Mouse (Mus musculus): ENCODE data around the gene Gramd4. TPM values are rescaled to one million over a fixed set of nuclear protein-coding genes. Genes with fewer than 3 reads are reported as not detected.

Gene Gramd4
- polyA plus RNA-seq, 1 experiment from 2014 or later = 14.9 TPM

DNA sequence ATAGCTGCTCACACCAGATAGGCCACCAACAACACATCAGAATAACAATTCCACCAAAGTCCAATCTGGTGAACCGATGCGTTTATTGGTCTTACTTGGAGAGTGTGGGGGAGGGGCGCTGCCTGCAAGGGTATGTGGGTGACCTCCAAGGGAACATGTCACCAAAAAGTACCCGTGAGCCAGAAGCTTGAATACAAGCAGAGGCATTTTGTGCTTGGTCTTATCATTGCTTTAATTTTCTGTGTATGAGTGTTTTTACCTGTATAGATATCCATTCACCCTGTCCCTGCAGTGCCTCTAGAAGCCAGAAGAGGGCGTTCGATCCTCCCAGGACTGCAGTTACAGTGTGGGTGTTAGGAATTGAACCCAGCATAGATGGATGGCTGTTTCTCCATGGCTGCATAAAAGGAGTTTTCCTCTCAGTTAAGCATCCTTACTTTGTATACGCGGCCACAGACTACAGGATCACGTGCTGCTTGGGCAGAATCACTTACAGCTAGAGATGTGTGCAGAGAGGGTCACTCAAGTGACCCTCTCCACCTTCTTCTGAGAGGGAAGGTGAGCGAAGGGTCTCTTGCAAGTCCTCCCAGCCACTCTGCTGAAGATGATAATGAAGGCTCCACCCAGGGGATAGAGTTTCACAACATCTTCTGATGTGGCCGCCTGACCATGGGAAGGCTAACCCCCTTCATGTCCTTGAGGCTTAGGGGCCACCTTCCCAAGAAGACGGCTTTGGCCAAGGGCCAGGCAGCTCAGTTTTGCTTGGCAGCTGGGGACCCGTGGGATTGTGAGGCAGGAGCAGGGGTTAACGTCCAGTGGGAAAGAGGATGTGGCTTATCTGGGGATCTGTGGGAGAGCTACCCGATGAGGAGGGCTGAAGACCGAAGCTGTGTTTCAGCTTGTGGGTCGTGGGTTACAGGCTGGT lies 28.1 kb downstream of the Gramd4 start:
- 0 out of 2 replicates have a peak, but pooled peaks have one; percentile 7 for ATAC-seq (ENCODE audit: low FRiP score, low TSS enrichment)
- no peak overlapping the region for H3K4me3 ChIP-seq (ENCODE audit: low read length)
- H3K4me1 ChIP-seq (ENCODE audit: insufficient read depth, low read length) = peaks cover 96% of the 10 kb centered on the region
- no peaks in the 10 kb centered on the region for H3K27me3 ChIP-seq (ENCODE audit: insufficient read depth, low read length)
- H3K9me3 ChIP-seq (ENCODE audit: low read length) = no peaks in the 10 kb centered on the region
- H3K36me3 ChIP-seq (ENCODE audit: insufficient read depth, low read length) = no peaks in the 10 kb centered on the region
- peak overlapping the region; percentile 89 for H3K27ac ChIP-seq (ENCODE audit: low read length)
- H3K4me2 ChIP-seq (replicated peaks; ENCODE audit: low read depth, low read length) = peak overlapping the region; percentile 24; the same call in 1 of the 2 replicates
- H3K9ac ChIP-seq (replicated peaks; ENCODE audit: low read length) = 0 out of 2 replicates have a peak overlapping the region, but pooled peaks have one; percentile 34
- 11% methylated on average over 17 of the region's 17 CpGs for WGBS

DNA sequence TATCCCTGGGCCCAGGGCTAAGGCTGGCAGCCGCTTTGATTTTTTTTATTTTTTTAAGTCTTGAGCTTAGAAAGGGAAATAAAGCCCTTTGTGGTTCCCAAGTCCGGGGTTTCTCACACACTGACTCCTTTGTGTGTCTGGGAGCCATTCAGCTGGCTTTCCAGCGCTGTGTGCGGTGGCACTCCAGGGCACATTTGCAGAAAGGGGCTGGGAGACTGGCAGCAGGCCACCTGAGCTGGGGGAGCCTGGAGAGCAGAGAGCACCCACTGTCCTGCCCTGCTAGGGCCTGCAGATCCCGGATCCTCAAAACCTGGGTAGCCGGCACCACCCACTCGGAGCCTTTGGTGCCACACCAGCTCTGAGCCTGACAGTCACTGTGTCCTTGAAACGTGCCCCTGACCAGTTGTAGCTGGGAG lies 28.8 kb downstream of the Gramd4 start:
- Histone ChIP-seq H3K4me3 (ENCODE audit: low read length) (no peak overlapping the region), H3K4me1 (ENCODE audit: insufficient read depth, low read length) (peaks cover 99% of the 10 kb centered on the region), H3K36me3 (ENCODE audit: insufficient read depth, low read length) (no peaks in the 10 kb centered on the region), H3K4me2 (replicated peaks; ENCODE audit: low read depth, low read length) (peak overlapping the region; percentile 24; the same call in 1 of the 2 replicates), H3K9ac (replicated peaks; ENCODE audit: low read length) (peak overlapping the region; percentile 34), H3K27me3 (ENCODE audit: insufficient read depth, low read length) (no peaks in the 10 kb centered on the region), H3K9me3 (ENCODE audit: low read length) (no peaks in the 10 kb centered on the region), H3K27ac (ENCODE audit: low read length) (peak overlapping the region; percentile 89)
- 51% methylated on average over 8 of the region's 8 CpGs for WGBS
- no peak for ATAC-seq (ENCODE audit: low FRiP score, low TSS enrichment)

GRCm38 (mm10) chr15:86087591-86088149 lies 30.2 kb downstream of the Gramd4 start:
- no peaks in the 10 kb centered on the region for H3K27me3 ChIP-seq (ENCODE audit: insufficient read depth, low read length)
- 0 out of 2 replicates have a peak, but pooled peaks cover 2% of the 10 kb centered on the region for H3K36me3 ChIP-seq (ENCODE audit: insufficient read depth, low read length)
- H3K27ac ChIP-seq (ENCODE audit: low read length) = no peak overlapping the region
- H3K9ac ChIP-seq (replicated peaks; ENCODE audit: low read length) = no peak overlapping the region
- WGBS = 56% methylated on average over 14 of the region's 14 CpGs
- no peaks in the 10 kb centered on the region for H3K9me3 ChIP-seq (ENCODE audit: low read length)
- ATAC-seq (ENCODE audit: low FRiP score, low TSS enrichment) = no peak
- peaks cover 98% of the 10 kb centered on the region for H3K4me1 ChIP-seq (ENCODE audit: insufficient read depth, low read length)
- no peak overlapping the region for H3K4me2 ChIP-seq (replicated peaks; ENCODE audit: low read depth, low read length)
- no peak overlapping the region for H3K4me3 ChIP-seq (ENCODE audit: low read length)

DNA sequence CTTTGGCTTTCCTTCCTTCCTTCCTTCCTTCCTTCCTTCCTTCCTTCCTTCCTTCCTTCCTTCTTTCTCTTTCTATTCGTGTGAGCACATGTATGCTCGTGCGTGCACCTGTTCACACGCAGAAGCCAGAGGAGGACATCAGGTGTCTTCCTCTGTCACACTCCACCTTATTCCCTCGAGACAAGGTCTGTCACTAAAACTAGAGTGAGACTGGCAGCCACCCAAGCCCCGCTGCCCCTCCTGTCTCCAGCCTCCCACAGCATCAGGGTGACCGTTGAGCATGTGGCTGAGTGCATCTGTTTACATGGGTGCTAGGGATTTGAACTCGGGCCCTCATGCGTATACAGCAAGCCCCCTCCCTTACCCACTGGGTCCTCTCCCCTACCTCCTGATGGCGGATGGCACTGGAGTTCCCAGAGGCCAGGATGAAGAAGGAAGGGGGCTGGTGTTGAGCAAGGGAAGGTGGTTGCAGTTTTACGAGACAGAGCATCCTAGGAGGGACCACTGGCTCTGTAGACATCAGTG lies 30.8 kb downstream of the Gramd4 start:
- no peak for ATAC-seq (ENCODE audit: low FRiP score, low TSS enrichment)
- 0 out of 2 replicates have a peak, but pooled peaks cover 2% of the 10 kb centered on the region for H3K36me3 ChIP-seq (ENCODE audit: insufficient read depth, low read length)
- H3K4me3 ChIP-seq (ENCODE audit: low read length) = no peak overlapping the region
- no peak overlapping the region for H3K27ac ChIP-seq (ENCODE audit: low read length)
- H3K4me1 ChIP-seq (ENCODE audit: insufficient read depth, low read length) = peaks cover 93% of the 10 kb centered on the region
- no peaks in the 10 kb centered on the region for H3K27me3 ChIP-seq (ENCODE audit: insufficient read depth, low read length)
- H3K9ac ChIP-seq (replicated peaks; ENCODE audit: low read length) = no peak overlapping the region
- WGBS = 80% methylated on average over 11 of the region's 11 CpGs
- no peaks in the 10 kb centered on the region for H3K9me3 ChIP-seq (ENCODE audit: low read length)
- no peak overlapping the region for H3K4me2 ChIP-seq (replicated peaks; ENCODE audit: low read depth, low read length)

- 36% methylated on average over 13 of the region's 13 CpGs for WGBS
- 0 out of 2 replicates have a peak overlapping the region, but pooled peaks have one; percentile 27 for H3K9ac ChIP-seq (replicated peaks; ENCODE audit: low read length)
- H3K9me3 ChIP-seq (ENCODE audit: low read length) = no peaks in the 10 kb centered on the region
- no peaks in the 10 kb centered on the region for H3K27me3 ChIP-seq (ENCODE audit: insufficient read depth, low read length)
- peaks cover 85% of the 10 kb centered on the region for H3K4me1 ChIP-seq (ENCODE audit: insufficient read depth, low read length)
- H3K4me3 ChIP-seq (ENCODE audit: low read length) = no peak overlapping the region
- ATAC-seq (ENCODE audit: low FRiP score, low TSS enrichment) = no peak
- H3K36me3 ChIP-seq (ENCODE audit: insufficient read depth, low read length) = 0 out of 2 replicates have a peak, but pooled peaks cover 2% of the 10 kb centered on the region
- H3K4me2 ChIP-seq (replicated peaks; ENCODE audit: low read depth, low read length) = no peak overlapping the region
- H3K27ac ChIP-seq (ENCODE audit: low read length) = peak overlapping the region; percentile 92
Measured at GRCm38 (mm10) chr15:86089091-86089744, 31.7 kb downstream of the Gramd4 start.

GRCm38 (mm10) chr15:86089991-86090529 lies 32.6 kb downstream of the Gramd4 start:
- H3K9me3 ChIP-seq (ENCODE audit: low read length) = no peaks in the 10 kb centered on the region
- no peak overlapping the region for H3K4me3 ChIP-seq (ENCODE audit: low read length)
- no peak overlapping the region for H3K9ac ChIP-seq (replicated peaks; ENCODE audit: low read length)
- peak; percentile 85 for ATAC-seq (ENCODE audit: low FRiP score, low TSS enrichment)
- H3K4me2 ChIP-seq (replicated peaks; ENCODE audit: low read depth, low read length) = 0 out of 2 replicates have a peak overlapping the region, but pooled peaks have one; percentile 22
- peaks cover 82% of the 10 kb centered on the region for H3K4me1 ChIP-seq (ENCODE audit: insufficient read depth, low read length)
- 7% methylated on average over 11 of the region's 11 CpGs for WGBS
- 0 out of 2 replicates have a peak, but pooled peaks cover 2% of the 10 kb centered on the region for H3K36me3 ChIP-seq (ENCODE audit: insufficient read depth, low read length)
- H3K27ac ChIP-seq (ENCODE audit: low read length) = peak overlapping the region; percentile 92
- no peaks in the 10 kb centered on the region for H3K27me3 ChIP-seq (ENCODE audit: insufficient read depth, low read length)

DNA sequence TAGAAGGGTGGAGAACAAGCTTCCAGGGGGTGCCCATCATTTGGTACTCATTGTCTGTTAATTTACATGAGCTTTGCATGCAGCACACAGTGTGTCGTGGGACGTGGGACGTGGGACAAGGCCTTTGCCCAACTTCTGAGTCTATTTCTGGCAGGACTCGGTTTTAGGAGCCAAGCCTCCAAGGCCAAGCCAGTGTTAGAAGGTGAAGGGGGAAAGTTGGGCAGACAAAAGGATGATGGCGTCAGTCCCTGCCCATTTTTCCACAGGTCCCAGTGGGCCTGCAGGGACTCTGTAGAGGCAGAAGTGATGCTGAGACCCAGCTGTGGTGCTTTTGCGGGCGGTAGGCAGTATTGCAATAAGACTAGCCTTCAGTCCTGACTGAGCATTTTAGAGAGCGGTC lies 33.1 kb downstream of the Gramd4 start:
- 71% methylated on average over 8 of the region's 8 CpGs for WGBS
- no peak overlapping the region for H3K4me3 ChIP-seq (ENCODE audit: low read length)
- no peak overlapping the region; the same call in 1 of the 2 replicates for H3K4me2 ChIP-seq (replicated peaks; ENCODE audit: low read depth, low read length)
- peak overlapping the region; percentile 92 for H3K27ac ChIP-seq (ENCODE audit: low read length)
- ATAC-seq (ENCODE audit: low FRiP score, low TSS enrichment) = no peak
- peaks cover 77% of the 10 kb centered on the region for H3K4me1 ChIP-seq (ENCODE audit: insufficient read depth, low read length)
- no peaks in the 10 kb centered on the region for H3K9me3 ChIP-seq (ENCODE audit: low read length)
- H3K9ac ChIP-seq (replicated peaks; ENCODE audit: low read length) = 0 out of 2 replicates have a peak overlapping the region, but pooled peaks have one; percentile 9
- 0 out of 2 replicates have a peak, but pooled peaks cover 2% of the 10 kb centered on the region for H3K36me3 ChIP-seq (ENCODE audit: insufficient read depth, low read length)
- no peaks in the 10 kb centered on the region for H3K27me3 ChIP-seq (ENCODE audit: insufficient read depth, low read length)

DNA sequence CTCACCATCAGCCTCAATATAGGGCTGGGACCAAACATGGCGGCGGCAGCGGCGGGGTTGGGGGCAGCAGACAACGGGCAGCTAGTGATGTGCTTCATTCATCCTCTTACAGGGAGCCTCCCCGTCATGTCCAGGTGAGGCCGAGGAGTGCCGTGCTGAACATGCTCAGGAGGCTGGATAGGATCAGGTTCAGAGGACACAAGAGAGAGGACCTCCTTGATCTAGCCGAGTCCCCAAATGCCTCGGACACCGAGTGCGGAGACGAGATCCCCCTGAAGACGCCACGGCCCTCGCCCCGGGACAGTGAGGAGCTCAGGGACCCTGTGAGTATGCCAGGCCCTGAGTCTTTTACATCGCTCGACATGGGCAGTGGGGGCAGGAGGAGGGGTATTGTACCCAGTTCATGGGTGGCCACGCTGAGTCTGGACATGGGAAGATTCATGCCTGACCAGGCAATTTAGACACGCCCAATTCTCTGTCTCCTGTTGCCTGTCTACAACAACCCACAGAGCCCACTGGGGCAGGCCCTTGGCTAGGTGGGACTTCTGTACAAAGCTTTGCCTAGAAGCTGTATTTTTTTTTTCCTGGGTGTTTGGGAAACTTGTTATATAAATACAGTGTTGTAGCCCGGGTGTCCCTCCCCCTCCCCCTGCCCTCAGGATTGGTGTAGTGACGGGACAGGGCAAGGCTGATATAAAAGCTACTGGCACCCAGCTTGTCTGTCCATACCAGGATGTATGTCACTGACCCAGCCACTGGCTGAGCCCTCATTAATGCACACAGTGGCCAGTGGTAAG lies 33.9 kb downstream of the Gramd4 start:
- no peak for ATAC-seq (ENCODE audit: low FRiP score, low TSS enrichment)
- H3K36me3 ChIP-seq (ENCODE audit: insufficient read depth, low read length) = 0 out of 2 replicates have a peak, but pooled peaks cover 2% of the 10 kb centered on the region
- 82% methylated on average over 23 of the region's 23 CpGs for WGBS
- no peaks in the 10 kb centered on the region for H3K9me3 ChIP-seq (ENCODE audit: low read length)
- H3K9ac ChIP-seq (replicated peaks; ENCODE audit: low read length) = 0 out of 2 replicates have a peak overlapping the region, but pooled peaks have one; percentile 32
- H3K4me2 ChIP-seq (replicated peaks; ENCODE audit: low read depth, low read length) = no peak overlapping the region
- peaks cover 69% of the 10 kb centered on the region for H3K4me1 ChIP-seq (ENCODE audit: insufficient read depth, low read length)
- no peak overlapping the region for H3K4me3 ChIP-seq (ENCODE audit: low read length)
- no peaks in the 10 kb centered on the region for H3K27me3 ChIP-seq (ENCODE audit: insufficient read depth, low read length)
- H3K27ac ChIP-seq (ENCODE audit: low read length) = peak overlapping the region; percentile 92

Measured in kidney, embryonic 16.5 days (tissue).